ENCODE assay signal across 15 mouse cellular contexts in genomic region chr4:99273979-99274378, GRCm38 (mm10). TPM values are rescaled to one million over a fixed set of nuclear protein-coding genes. Genes with fewer than 3 reads are reported as not detected.
DNase-seq lines count a peak whose midpoint lies in the region; ATAC-seq and TF ChIP-seq lines count a peak whose summit lies in the region.
"Had no signal": no experiment of that assay in that cellular context is flagged by ENCODE, and none has a peak within 500 bp of the region (broad histone marks: within the 10 kb centered on the region; RNA-seq: fewer than 3 reads in every experiment).

No protein-coding gene starts in this region.

- DNase-seq in MN1 (ENCODE audit: low spot score) (peak; percentile 13), ZHBTc4 (ENCODE audit: low read depth, low spot score) (peak; percentile 9)
- no peak for DNase-seq in forebrain, postnatal 0 days
- no peak for DNase-seq in ovary, postnatal 36 days (ENCODE audit: low spot score)
- no peak for DNase-seq in left cerebral cortex, postnatal 36 days (ENCODE audit: low spot score in 2 of 2)
- DNase-seq in cerebellum, adult 9-11 months: no peak
- DNase-seq: cerebellum, adult 9-10 months had no signal

- peaks cover 6% of the 10 kb centered on the region for H3K36me3 ChIP-seq in forebrain, postnatal 0 days (ENCODE audit: insufficient read depth)
- H3K36me3 ChIP-seq in midbrain, embryonic 12.5 days: no peaks in the 10 kb centered on the region
- H3K36me3 ChIP-seq: heart, embryonic 15.5 days; kidney, embryonic 15.5 days; liver, embryonic 12.5 days had no signal

- ATAC-seq in forebrain, postnatal 0 days: peak; percentile 69
- ATAC-seq in midbrain, embryonic 12.5 days (ENCODE audit: low FRiP score, low read depth): peak; percentile 81
- ATAC-seq: inflammation-experienced regulatory T-cells, adult 6 months; liver, embryonic 12.5 days had no signal

- intact Hi-C loops in left cerebral cortex, postnatal 36 days (cut with DNase I): no loop called here

- WGBS in forebrain, postnatal 0 days: 15% methylated on average over 7 of the region's 7 CpGs
- WGBS in midbrain, embryonic 12.5 days: 49% methylated on average over 7 of the region's 7 CpGs

- no peak for TF ChIP-seq CTCF in forebrain, postnatal 0 days (IDR thresholded peaks at IDR 0.05; ENCODE audit: low read depth)

- no peak overlapping the region for H3K27ac ChIP-seq in forebrain, postnatal 0 days (ENCODE audit: low read depth, low read length)
- peak overlapping the region; percentile 7; the same call in 1 of the 2 replicates for H3K27ac ChIP-seq in midbrain, embryonic 12.5 days (replicated peaks)
- H3K27ac ChIP-seq: embryonic facial prominence, embryonic 13.5 days; heart, embryonic 15.5 days; kidney, embryonic 15.5 days; liver, embryonic 12.5 days had no signal

- H3K4me3 ChIP-seq in forebrain, postnatal 0 days (ENCODE audit: low read depth, low read length): no peak overlapping the region
- H3K4me3 ChIP-seq in midbrain, embryonic 12.5 days: no peak overlapping the region
- H3K4me3 ChIP-seq: embryonic facial prominence, embryonic 13.5 days; heart, embryonic 15.5 days; kidney, embryonic 15.5 days; liver, embryonic 12.5 days had no signal

- no peaks in the 10 kb centered on the region for H3K27me3 ChIP-seq in forebrain, postnatal 0 days (ENCODE audit: insufficient read depth, low read length)
- H3K27me3 ChIP-seq in midbrain, embryonic 12.5 days: 0 out of 2 replicates have a peak, but pooled peaks cover 3% of the 10 kb centered on the region
- H3K27me3 ChIP-seq: CH12.LX; embryonic facial prominence, embryonic 13.5 days; heart, embryonic 15.5 days; kidney, embryonic 15.5 days; liver, embryonic 12.5 days had no signal

- no peak overlapping the region for H3K9ac ChIP-seq in forebrain, postnatal 0 days
- H3K9ac ChIP-seq in midbrain, embryonic 12.5 days (replicated peaks): no peak overlapping the region
- H3K9ac ChIP-seq: embryonic facial prominence, embryonic 13.5 days; heart, embryonic 15.5 days; kidney, embryonic 15.5 days; liver, embryonic 12.5 days had no signal

- H3K9me3 ChIP-seq in forebrain, postnatal 0 days (ENCODE audit: low read length): no peaks in the 10 kb centered on the region
- H3K9me3 ChIP-seq in midbrain, embryonic 12.5 days: no peaks in the 10 kb centered on the region
- H3K9me3 ChIP-seq: embryonic facial prominence, embryonic 13.5 days; heart, embryonic 15.5 days; kidney, embryonic 15.5 days; liver, embryonic 12.5 days had no signal

- H3K4me1 ChIP-seq in forebrain, postnatal 0 days (ENCODE audit: insufficient read depth): peaks cover 7% of the 10 kb centered on the region; the same call in 1 of the 2 replicates
- H3K4me1 ChIP-seq in midbrain, embryonic 12.5 days: peaks cover 16% of the 10 kb centered on the region
- H3K4me1 ChIP-seq: embryonic facial prominence, embryonic 13.5 days; heart, embryonic 15.5 days; kidney, embryonic 15.5 days; liver, embryonic 12.5 days had no signal

- no peak overlapping the region for H3K4me2 ChIP-seq in forebrain, postnatal 0 days (ENCODE audit: low read depth)
- H3K4me2 ChIP-seq in midbrain, embryonic 12.5 days (replicated peaks): no peak overlapping the region
- H3K4me2 ChIP-seq: embryonic facial prominence, embryonic 13.5 days; heart, embryonic 15.5 days; kidney, embryonic 15.5 days; liver, embryonic 12.5 days had no signal

RNA-seq across cellular contexts. Expression of gene Gm12689, which starts 21.7 kb away (rescaled TPM):
- not detected in 2 replicates for total RNA-seq in forebrain, postnatal 0 days (2014; rRNA removed)
- polyA plus RNA-seq in forebrain, postnatal 0 days (2015; fragmentation: Nextera tagmentation; extraction: Ambion mirVana): 0.10 and 0.18 TPM in 2 replicates
- polyA plus RNA-seq in midbrain, embryonic 12.5 days (2016; fragmentation: Nextera tagmentation; extraction: Ambion mirVana): 0.26 and 0.34 TPM in 2 replicates
- under 1 TPM; 0.32 to 0.68 TPM for total RNA-seq in left cerebral cortex, postnatal 36 days (2021)
- total RNA-seq: CH12.LX had no signal
- polyA plus RNA-seq: heart, embryonic 15.5 days; inflammation-experienced regulatory T-cells, adult 6 months; thymus, postnatal 0 days had no signal

Comparison
In these comparisons a context has a peak if more than half of its experiments do, and no peak if none do; other contexts are left out.
1. DNase-seq: peak in MN1 (single experiment) and ZHBTc4 (single experiment); none in forebrain, postnatal 0 days (single experiment), ovary, postnatal 36 days (single experiment), left cerebral cortex, postnatal 36 days (0 of 2) and cerebellum, adult 9-11 months (single experiment).